Mouse (Mus musculus) left cerebral cortex, postnatal 10 days (tissue): ENCODE data around the gene Ighmbp2. TPM values are rescaled to one million over a fixed set of nuclear protein-coding genes. Genes with fewer than 3 reads are reported as not detected.
"Not testable (repeated sequence)": the region's sequence is repeated elsewhere in the genome, so short reads cannot be mapped to it uniquely, and the experiment has no call there.

ENCODE experiments used
- DNase-seq, 2 experiments: peaks; one replicate each; pipeline ENCODE4 v3.0.0; 2021 to 2022; ENCODE audit warnings: low spot score in 2 of 2, mixed read lengths in 1 of 2; ENCODE audit errors: extremely low spot score in 1 of 2
- intact Hi-C: fragments of 180-260 bp; cut with DNase I; formaldehyde crosslinking; loops from one replicate; pipeline ENCODE4 v1.15.1; 2025
- microRNA-seq: library from miRNA; unstranded; fragments of <30 nt; microRNA quantifications from one replicate; pipeline ENCODE4 v1.2.0, GENCODE M21; 2022
- total RNA-seq, 2 experiments: library from RNA; stranded (reverse); gene quantifications; 2 replicates each; pipeline ENCODE4 v1.2.3; 2021

Gene Ighmbp2
- total RNA-seq, 2 experiments from 2014 or later, result 11.2 to 12.2 TPM

- intact Hi-C loops, DNase-seq: not testable (repeated sequence)
These were observed 57.6 kb downstream of the Ighmbp2 start for GRCm38 (mm10) chr19:3225261-3225660.

- DNase-seq, intact Hi-C loops: not testable (repeated sequence)
These were observed 67.9 kb downstream of the Ighmbp2 start for GRCm38 (mm10) chr19:3214937-3215336.

Small RNA genes lying within 50 kb of the gene (microRNA-seq; reads per million reads assigned to microRNA genes)
- not detected for gene Mir6984

Other genes with a start within 250 kb of the Ighmbp2 start
- gene Mrpl21, start 116 bp downstream of the Ighmbp2 start, total RNA-seq, result 10 to 100 TPM; 52.4 to 60.4 TPM
- gene Cpt1a, start 39.3 kb upstream of the Ighmbp2 start, total RNA-seq, result 10 to 100 TPM; 31.3 to 32.5 TPM
- gene Tesmin, start 105.8 kb upstream of the Ighmbp2 start, total RNA-seq, result under 1 TPM; 0.30 to 0.41 TPM
- gene Gal, start 131.5 kb upstream of the Ighmbp2 start, total RNA-seq, result 1 to 10 TPM; 1.3 to 2.0 TPM